8 mouse cellular contexts compared by ENCODE assay signal in genomic region chr3:146520226-146520797, GRCm38 (mm10). TPM values are rescaled to one million over a fixed set of nuclear protein-coding genes. Genes with fewer than 3 reads are reported as not detected.
DNase-seq lines count a peak whose midpoint lies in the region; ATAC-seq and TF ChIP-seq lines count a peak whose summit lies in the region.

No protein-coding gene starts in this region.

- H3K9ac ChIP-seq in kidney, embryonic 15.5 days = peak overlapping the region; percentile 87
- H3K9ac ChIP-seq in hindbrain, embryonic 16.5 days (ENCODE audit: low read depth, low read length) = peak overlapping the region; percentile 86
- H3K9ac ChIP-seq in midbrain, postnatal 0 days (replicated peaks; ENCODE audit: low read length, poor library complexity, severe bottlenecking) = peak overlapping the region; percentile 79

- H3K4me1 ChIP-seq in kidney, embryonic 15.5 days = peaks cover 5% of the 10 kb centered on the region; the same call in 1 of the 2 replicates
- peaks cover 2% of the 10 kb centered on the region; the same call in 1 of the 2 replicates for H3K4me1 ChIP-seq in hindbrain, embryonic 16.5 days (ENCODE audit: control insufficient read depth, insufficient read depth, low read depth, low read length)
- H3K4me1 ChIP-seq in midbrain, postnatal 0 days (ENCODE audit: insufficient read depth, low read length) = no peaks in the 10 kb centered on the region

- H3K4me2 ChIP-seq in kidney, embryonic 15.5 days = peak overlapping the region; percentile 74
- peak overlapping the region; percentile 50 for H3K4me2 ChIP-seq in hindbrain, embryonic 16.5 days (ENCODE audit: low read length)
- peak overlapping the region; percentile 55 for H3K4me2 ChIP-seq in midbrain, postnatal 0 days (ENCODE audit: low read depth, low read length, poor library complexity, severe bottlenecking)

- H3K9me3 ChIP-seq in kidney, embryonic 15.5 days (replicated peaks) = no peaks in the 10 kb centered on the region
- H3K9me3 ChIP-seq in hindbrain, embryonic 16.5 days (ENCODE audit: control insufficient read depth, low read length) = no peaks in the 10 kb centered on the region
- no peaks in the 10 kb centered on the region for H3K9me3 ChIP-seq in midbrain, postnatal 0 days (ENCODE audit: low read length)

- no peaks in the 10 kb centered on the region for H3K27me3 ChIP-seq in kidney, embryonic 15.5 days
- no peaks in the 10 kb centered on the region for H3K27me3 ChIP-seq in hindbrain, embryonic 16.5 days (replicated peaks; ENCODE audit: control insufficient read depth, insufficient read depth, low read length)
- H3K27me3 ChIP-seq in midbrain, postnatal 0 days (ENCODE audit: insufficient read depth, low read length) = no peaks in the 10 kb centered on the region

- DNase-seq in kidney, adult 18-20 months = no peak
- DNase-seq in brain, adult 2 months (ENCODE audit: low read depth, low spot score) = peak; percentile 23
- DNase-seq in midbrain, postnatal 0 days (ENCODE audit: low spot score) = no peak
- DNase-seq in gastrocnemius, adult 18-20 months (ENCODE audit: low spot score) = no peak
- DNase-seq in cerebellum, adult 11 months = no peak
- DNase-seq in ovary, adult 18-20 months (ENCODE audit: low spot score) = no peak

- 37% methylated on average over 5 of the region's 5 CpGs for WGBS in kidney, embryonic 15.5 days
- 35% methylated on average over 5 of the region's 5 CpGs for WGBS in hindbrain, embryonic 16.5 days
- 28% methylated on average over 5 of the region's 5 CpGs for WGBS in midbrain, postnatal 0 days

- H3K36me3 ChIP-seq in kidney, embryonic 15.5 days = peaks cover 27% of the 10 kb centered on the region
- H3K36me3 ChIP-seq in hindbrain, embryonic 16.5 days (ENCODE audit: control insufficient read depth, insufficient read depth, low read length) = peaks cover 10% of the 10 kb centered on the region
- H3K36me3 ChIP-seq in midbrain, postnatal 0 days (ENCODE audit: insufficient read depth, low read length) = peaks cover 11% of the 10 kb centered on the region; the same call in 1 of the 2 replicates

- 0 out of 2 replicates have a peak, but pooled peaks have one; percentile 4 for ATAC-seq in kidney, embryonic 15.5 days (replicated peaks; ENCODE audit: low FRiP score)
- peak; percentile 10 for ATAC-seq in hindbrain, embryonic 16.5 days
- ATAC-seq in midbrain, postnatal 0 days (ENCODE audit: low FRiP score) = 0 out of 2 replicates have a peak, but pooled peaks have one; percentile 24

- H3K4me3 ChIP-seq in kidney, embryonic 15.5 days (replicated peaks) = peak overlapping the region; percentile 90
- peak overlapping the region; percentile 84 for H3K4me3 ChIP-seq in hindbrain, embryonic 16.5 days (ENCODE audit: low read length)
- peak overlapping the region; percentile 83 for H3K4me3 ChIP-seq in midbrain, postnatal 0 days (ENCODE audit: low read depth, low read length)

- H3K27ac ChIP-seq in kidney, embryonic 15.5 days = peak overlapping the region; percentile 99
- peak overlapping the region; percentile 98 for H3K27ac ChIP-seq in hindbrain, embryonic 16.5 days (ENCODE audit: low read depth, low read length)
- H3K27ac ChIP-seq in midbrain, postnatal 0 days (ENCODE audit: low read depth, low read length) = peak overlapping the region; percentile 98

- TF ChIP-seq CTCF in midbrain, postnatal 0 days (IDR thresholded peaks at IDR 0.05) = peak; percentile 59

RNA-seq across cellular contexts. Expression of gene Rpf1, which starts 0.9 kb away (rescaled TPM):
- polyA plus RNA-seq in kidney, embryonic 15.5 days (2015; fragmentation: Nextera tagmentation; extraction: Ambion mirVana) = 60.3 and 64.3 TPM in 2 replicates
- 31.5 and 32.5 TPM in 2 replicates for polyA plus RNA-seq in hindbrain, embryonic 16.5 days (2015; fragmentation: Nextera tagmentation; extraction: Ambion mirVana)
- 22.0 and 31.7 TPM in 2 replicates for total RNA-seq in midbrain, postnatal 0 days (2014; rRNA removed)
- 24.7 and 26.2 TPM in 2 replicates for polyA plus RNA-seq in midbrain, postnatal 0 days (2015; fragmentation: Nextera tagmentation; extraction: Ambion mirVana)
- 10 to 100 TPM; 13.3 to 13.4 TPM for total RNA-seq in gastrocnemius, adult 18-20 months (2021)

RNA-seq across cellular contexts. Expression of gene Gng5, which starts 20.7 kb away (rescaled TPM):
- polyA plus RNA-seq in kidney, embryonic 15.5 days (2015; fragmentation: Nextera tagmentation; extraction: Ambion mirVana) = 951 and 1,101 TPM in 2 replicates
- 340 and 347 TPM in 2 replicates for polyA plus RNA-seq in hindbrain, embryonic 16.5 days (2015; fragmentation: Nextera tagmentation; extraction: Ambion mirVana)
- total RNA-seq in midbrain, postnatal 0 days (2014; rRNA removed) = 67.5 and 85.1 TPM in 2 replicates
- polyA plus RNA-seq in midbrain, postnatal 0 days (2015; fragmentation: Nextera tagmentation; extraction: Ambion mirVana) = 244 and 247 TPM in 2 replicates
- total RNA-seq in gastrocnemius, adult 18-20 months (2021) = 100 to 1,000 TPM; 468 to 538 TPM

RNA-seq across cellular contexts. Expression of gene Spata1, which starts 20.8 kb away (rescaled TPM):
- 5.9 and 6.5 TPM in 2 replicates for polyA plus RNA-seq in kidney, embryonic 15.5 days (2015; fragmentation: Nextera tagmentation; extraction: Ambion mirVana)
- 4.5 and 5.5 TPM in 2 replicates for polyA plus RNA-seq in hindbrain, embryonic 16.5 days (2015; fragmentation: Nextera tagmentation; extraction: Ambion mirVana)
- 0.71 and 2.4 TPM in 2 replicates for total RNA-seq in midbrain, postnatal 0 days (2014; rRNA removed)
- polyA plus RNA-seq in midbrain, postnatal 0 days (2015; fragmentation: Nextera tagmentation; extraction: Ambion mirVana) = 3.0 and 3.1 TPM in 2 replicates
- total RNA-seq in gastrocnemius, adult 18-20 months (2021) = 1 to 10 TPM; 7.0 to 8.5 TPM

RNA-seq across cellular contexts. Expression of gene Uox, which starts 49.9 kb away (rescaled TPM):
- 0.88 TPM in 1 of 2 replicates, not detected in the other for polyA plus RNA-seq in kidney, embryonic 15.5 days (2015; fragmentation: Nextera tagmentation; extraction: Ambion mirVana)
- 0.14 TPM in 1 of 2 replicates, not detected in the other for polyA plus RNA-seq in hindbrain, embryonic 16.5 days (2015; fragmentation: Nextera tagmentation; extraction: Ambion mirVana)
- total RNA-seq in midbrain, postnatal 0 days (2014; rRNA removed) = not detected in 2 replicates
- polyA plus RNA-seq in midbrain, postnatal 0 days (2015; fragmentation: Nextera tagmentation; extraction: Ambion mirVana) = 0.30 and 0.39 TPM in 2 replicates
- under 1 TPM in 1 of 2 experiments, not detected in 1; 0.45 TPM for total RNA-seq in gastrocnemius, adult 18-20 months (2021)
